Mouse (Mus musculus) lung, embryonic 16.5 days (tissue): ENCODE measurements around the gene Trim11. TPM values are rescaled to one million over a fixed set of nuclear protein-coding genes. Genes with fewer than 3 reads are reported as not detected.
A peak's percentile ranks its signal among the peaks of the same experiment; 100 is the strongest.

Experiments used
- ATAC-seq: fragments of 200-750 bp; cut with Nextera tagmentation; 2 replicates; pipeline ENCODE4 v1.8.0; 2017; ENCODE audit warnings: low read depth, mild to moderate bottlenecking, moderate library complexity
- H3K27ac ChIP-seq: fragments of 300-500 bp; sonication (generic); 2 replicates; pipeline ENCODE4 v1.5.1; 2014; ENCODE audit warnings: mild to moderate bottlenecking, control low read depth, low read length
- H3K27me3 ChIP-seq: fragments of 300-500 bp; sonication (generic); 2 replicates; pipeline ENCODE4 v1.6.1; 2014; ENCODE audit warnings: low read depth, low read length, mixed read lengths; ENCODE audit not compliant: control insufficient read depth, insufficient read depth
- H3K36me3 ChIP-seq: fragments of 300-500 bp; sonication (generic); 2 replicates; pipeline ENCODE4 v1.6.1; 2014; ENCODE audit warnings: low read length; ENCODE audit not compliant: control insufficient read depth, insufficient read depth
- H3K4me1 ChIP-seq: fragments of 300-500 bp; sonication (generic); replicated peaks from 2 replicates; pipeline ENCODE4 v1.6.1; 2014; ENCODE audit warnings: low read length, mixed read lengths; ENCODE audit not compliant: control insufficient read depth, insufficient read depth
- H3K4me2 ChIP-seq: fragments of 300-500 bp; sonication (generic); 2 replicates; pipeline ENCODE4 v1.6.1; 2014; ENCODE audit warnings: low read depth, low read length, control low read depth
- H3K4me3 ChIP-seq: fragments of 300-500 bp; sonication (generic); 2 replicates; pipeline ENCODE4 v1.5.1; 2014; ENCODE audit warnings: mild to moderate bottlenecking, low read length, control low read depth
- H3K9ac ChIP-seq: fragments of 300-500 bp; sonication (generic); 2 replicates; pipeline ENCODE4 v1.6.1; 2014; ENCODE audit warnings: low read length, control low read depth
- H3K9me3 ChIP-seq: fragments of 300-500 bp; sonication (generic); 2 replicates; pipeline ENCODE4 v1.6.1; 2016; ENCODE audit warnings: low read length; ENCODE audit not compliant: control insufficient read depth
- WGBS: fragments of 180-500 bp; shearing (Covaris S2); extraction: QIAGEN DNeasy Blood & Tissue Kit; methylation state at CpG from one replicate; pipeline ENCODE4 v1.1.7; 2014; 5-methylcytosine and 5-hydroxymethylcytosine counted together
- polyA plus RNA-seq: library from polyadenylated mRNA; unstranded; fragments of >200 nt; fragmentation: Nextera tagmentation; extraction: Ambion mirVana; gene quantifications from 2 replicates; pipeline ENCODE4 v1.2.1, GENCODE M21; 2015

Gene Trim11
- 21.9 and 23.2 TPM in 2 replicates for polyA plus RNA-seq

- H3K4me1 ChIP-seq = peaks cover 25% of the 10 kb centered on the region
These were observed at the start of gene Trim11 for GRCm38 (mm10) chr11:58978027-58978705. TSS of gene Trim11 (plus strand) at chr11:58978093.

GRCm38 (mm10) chr11:58929055-58929454 is 48.8 kb upstream of the Trim11 start:
- Histone ChIP-seq H3K36me3 (peaks cover 22% of the 10 kb centered on the region), H3K27ac (no peak overlapping the region), H3K9me3 (no peaks in the 10 kb centered on the region), H3K9ac (no peak overlapping the region), H3K4me3 (no peak overlapping the region), H3K27me3 (no peaks in the 10 kb centered on the region), H3K4me2 (no peak overlapping the region), H3K4me1 (peaks cover 5% of the 10 kb centered on the region)
- WGBS = 67% methylated on average over 4 of the region's 4 CpGs
- no peak for ATAC-seq

More at GRCm38 (mm10) chr11:58978027-58978705, at the start of gene Trim11:
- peak within 1 kb of the TSS; percentile 75 for H3K27ac ChIP-seq
- H3K27me3 ChIP-seq = no peaks in the 10 kb centered on the region
- peak within 1 kb of the TSS; percentile 96 for H3K9ac ChIP-seq
- H3K36me3 ChIP-seq = peaks cover 10% of the 10 kb centered on the region
- peak within 1 kb of the TSS; percentile 98 for H3K4me2 ChIP-seq
- peak; percentile 75 for ATAC-seq
- under 1% methylated on average over 64 of the region's 64 CpGs for WGBS
- H3K4me3 ChIP-seq = peak within 1 kb of the TSS; percentile 98
- no peaks in the 10 kb centered on the region for H3K9me3 ChIP-seq

- Histone ChIP-seq H3K9ac (no peak overlapping the region), H3K27ac (no peak overlapping the region), H3K9me3 (no peaks in the 10 kb centered on the region), H3K36me3 (peaks cover 25% of the 10 kb centered on the region), H3K27me3 (no peaks in the 10 kb centered on the region), H3K4me3 (no peak overlapping the region), H3K4me1 (peaks cover 5% of the 10 kb centered on the region), H3K4me2 (no peak overlapping the region)
- ATAC-seq = no peak
- 26% methylated on average over 3 of the region's 3 CpGs for WGBS
These were observed 48.3 kb upstream of the Trim11 start for GRCm38 (mm10) chr11:58929641-58930040.

GRCm38 (mm10) chr11:58930254-58930653 is 47.6 kb upstream of the Trim11 start:
- no peak overlapping the region for H3K4me2 ChIP-seq
- H3K27me3 ChIP-seq = no peaks in the 10 kb centered on the region
- H3K4me1 ChIP-seq = peaks cover 5% of the 10 kb centered on the region
- H3K27ac ChIP-seq = no peak overlapping the region
- H3K4me3 ChIP-seq = no peak overlapping the region
- 90% methylated on average over 3 of the region's 3 CpGs for WGBS
- peaks cover 25% of the 10 kb centered on the region for H3K36me3 ChIP-seq
- no peak for ATAC-seq
- no peak overlapping the region for H3K9ac ChIP-seq
- H3K9me3 ChIP-seq = no peaks in the 10 kb centered on the region

- H3K27ac ChIP-seq = no peak overlapping the region
- H3K4me1 ChIP-seq = peaks cover 5% of the 10 kb centered on the region
- no peak overlapping the region for H3K4me2 ChIP-seq
- ATAC-seq = no peak
- no peaks in the 10 kb centered on the region for H3K9me3 ChIP-seq
- H3K27me3 ChIP-seq = no peaks in the 10 kb centered on the region
- H3K4me3 ChIP-seq = no peak overlapping the region
- H3K9ac ChIP-seq = no peak overlapping the region
- H3K36me3 ChIP-seq = peaks cover 32% of the 10 kb centered on the region
- 53% methylated on average over 4 of the region's 4 CpGs for WGBS
These were observed 46.3 kb upstream of the Trim11 start for GRCm38 (mm10) chr11:58931576-58931975.

GRCm38 (mm10) chr11:58937909-58938308 is 40.0 kb upstream of the Trim11 start:
- peak overlapping the region; percentile 96 for H3K27ac ChIP-seq

GRCm38 (mm10) chr11:58938322-58939087 is 39.4 kb upstream of the Trim11 start, which contains the start of gene Rnf187:
TSS of gene Rnf187 (minus strand) at chr11:58938916.
- peak; percentile 98 for ATAC-seq
- no peaks in the 10 kb centered on the region for H3K27me3 ChIP-seq
- peak within 1 kb of the TSS; percentile 96 for H3K27ac ChIP-seq
- H3K9ac ChIP-seq = peak within 1 kb of the TSS; percentile 94
- H3K4me2 ChIP-seq = peak within 1 kb of the TSS; percentile 97
- H3K9me3 ChIP-seq = no peaks in the 10 kb centered on the region
- under 1% methylated on average over 74 of the region's 95 CpGs for WGBS
- H3K4me1 ChIP-seq = peaks cover 10% of the 10 kb centered on the region
- peaks cover 15% of the 10 kb centered on the region for H3K36me3 ChIP-seq
- H3K4me3 ChIP-seq = peak within 1 kb of the TSS; percentile 94

More at GRCm38 (mm10) chr11:58937909-58938308, 40.0 kb upstream of the Trim11 start:
- H3K36me3 ChIP-seq = peaks cover 20% of the 10 kb centered on the region
- under 1% methylated on average over 13 of the region's 13 CpGs for WGBS
- ATAC-seq = no peak
- H3K9me3 ChIP-seq = no peaks in the 10 kb centered on the region
- peaks cover 10% of the 10 kb centered on the region for H3K4me1 ChIP-seq
- peak overlapping the region; percentile 94 for H3K4me3 ChIP-seq
- no peaks in the 10 kb centered on the region for H3K27me3 ChIP-seq
- H3K9ac ChIP-seq = peak overlapping the region; percentile 94
- peak overlapping the region; percentile 97 for H3K4me2 ChIP-seq

- H3K4me1 ChIP-seq = peaks cover 10% of the 10 kb centered on the region
- H3K27ac ChIP-seq = peak overlapping the region; percentile 54; the same call in 1 of the 2 replicates
- H3K27me3 ChIP-seq = no peaks in the 10 kb centered on the region; the same call in 1 of the 2 replicates
- WGBS = 16% methylated on average over 6 of the region's 6 CpGs
- H3K36me3 ChIP-seq = peaks cover 9% of the 10 kb centered on the region; the same call in 1 of the 2 replicates
- no peaks in the 10 kb centered on the region for H3K9me3 ChIP-seq
- H3K4me2 ChIP-seq = peak overlapping the region; percentile 57
- peak overlapping the region; percentile 94 for H3K4me3 ChIP-seq
- no peak; the same call in none of the 2 replicates for ATAC-seq
- H3K9ac ChIP-seq = peak overlapping the region; percentile 94
These were observed 38.8 kb upstream of the Trim11 start for GRCm38 (mm10) chr11:58939088-58939439.

- Histone ChIP-seq H3K9ac (no peak overlapping the region), H3K4me3 (no peak overlapping the region), H3K9me3 (no peaks in the 10 kb centered on the region), H3K27me3 (peaks cover 8% of the 10 kb centered on the region), H3K36me3 (no peaks in the 10 kb centered on the region), H3K4me2 (no peak overlapping the region), H3K27ac (no peak overlapping the region), H3K4me1 (no peaks in the 10 kb centered on the region; the same call in 1 of the 2 replicates)
- WGBS = 70% methylated on average over 5 of the region's 5 CpGs
- no peak for ATAC-seq
These were observed 33.8 kb upstream of the Trim11 start for GRCm38 (mm10) chr11:58944136-58944535.
